Mouse (Mus musculus) small intestine, adult 2 months (tissue): ENCODE results near the gene Ubp1.

Experiments
- CTCF ChIP-seq: fragments of 200-500 bp; IDR thresholded peaks from 2 replicates; pipeline ENCODE4 v1.5.1; 2012; ENCODE audit warnings: low read depth, mild to moderate bottlenecking, control low read depth, inconsistent platforms, low read length, moderate library complexity, mixed read lengths; ENCODE audit not compliant: insufficient replicate concordance, insufficient read length; ENCODE audit errors: extremely low read depth
- POLR2A ChIP-seq: fragments of 200-500 bp; IDR thresholded peaks from 2 replicates; pipeline ENCODE4 v1.6.1; 2012; ENCODE audit warnings: low read depth, mild to moderate bottlenecking, control low read depth, inconsistent platforms, low read length, moderate library complexity

- TF ChIP-seq CTCF (no peak), POLR2A (no peak)
Observed at GRCm38 (mm10) chr9:114009526-114009925, 78.8 kb downstream of the Ubp1 start.
